In the genomic region with DNA sequence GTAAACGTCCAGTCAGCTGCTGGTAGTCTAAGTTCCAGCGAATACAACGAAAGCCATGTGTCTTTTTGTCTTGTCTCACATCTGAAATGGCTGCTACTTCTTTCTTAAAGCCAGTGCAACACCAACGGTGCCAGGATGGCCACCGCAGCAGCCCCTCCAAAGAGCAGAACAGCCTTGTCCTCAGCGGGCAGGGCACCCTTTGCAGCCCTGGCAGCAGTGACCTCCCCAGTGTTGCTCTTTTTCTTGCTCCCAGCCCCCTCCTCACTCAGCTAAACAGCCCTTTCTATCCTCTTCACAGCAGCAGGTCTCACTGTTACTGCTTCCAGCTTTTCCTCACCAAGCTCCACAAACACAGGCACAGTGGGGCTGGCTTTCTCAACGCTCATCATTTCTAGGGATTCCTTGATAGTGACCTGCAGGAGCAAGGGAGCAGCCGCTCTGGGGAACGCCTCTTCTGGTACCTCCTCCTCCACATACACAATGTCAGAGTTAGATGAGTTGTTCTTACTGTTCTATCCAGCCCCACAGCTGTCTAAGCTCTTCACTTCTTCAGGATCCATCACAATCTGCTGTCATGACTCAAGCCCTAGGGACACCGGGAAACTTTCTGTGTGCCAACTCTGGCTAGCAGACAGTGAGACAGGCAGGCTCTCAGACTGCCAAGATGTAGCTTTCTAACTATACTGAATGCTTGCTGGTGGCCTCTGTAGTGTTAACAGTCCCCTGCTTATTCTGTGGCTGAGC, we compare ENCODE assay signal across 14 mouse cellular contexts. TPM values are rescaled to one million over a fixed set of nuclear protein-coding genes. Genes with fewer than 3 reads are reported as not detected.
DNase-seq lines count a peak whose midpoint lies in the region; ATAC-seq and TF ChIP-seq lines count a peak whose summit lies in the region.
"Had no signal": no experiment of that assay in that cellular context is flagged by ENCODE, and none has a peak within 500 bp of the region (broad histone marks: within the 10 kb centered on the region; RNA-seq: fewer than 3 reads in every experiment).

No protein-coding gene starts in this region.

- peak overlapping the region; percentile 24; the same call in 1 of the 2 replicates for H3K9ac ChIP-seq in kidney, postnatal 0 days (ENCODE audit: low read depth, low read length)
- peak overlapping the region; percentile 38; the same call in 1 of the 2 replicates for H3K9ac ChIP-seq in forebrain, embryonic 13.5 days
- H3K9ac ChIP-seq in neural tube, embryonic 15.5 days (replicated peaks): no peak overlapping the region; the same call in 1 of the 2 replicates
- H3K9ac ChIP-seq: lung, embryonic 15.5 days; midbrain, embryonic 12.5 days had no signal

- H3K4me3 ChIP-seq in kidney, postnatal 0 days (replicated peaks; ENCODE audit: low read depth, low read length): no peak overlapping the region
- no peak overlapping the region for H3K4me3 ChIP-seq in forebrain, embryonic 13.5 days
- H3K4me3 ChIP-seq in neural tube, embryonic 15.5 days (replicated peaks): no peak overlapping the region
- H3K4me3 ChIP-seq: heart, embryonic 10.5 days; lung, embryonic 15.5 days; midbrain, embryonic 12.5 days had no signal

- 44% methylated on average over 10 of the region's 10 CpGs for WGBS in kidney, postnatal 0 days
- 60% methylated on average over 10 of the region's 10 CpGs for WGBS in forebrain, embryonic 13.5 days
- 47% methylated on average over 10 of the region's 10 CpGs for WGBS in neural tube, embryonic 15.5 days

- 0 out of 2 replicates have a peak, but pooled peaks cover 7% of the 10 kb centered on the region for H3K4me1 ChIP-seq in kidney, postnatal 0 days (replicated peaks; ENCODE audit: insufficient read depth, low read length)
- H3K4me1 ChIP-seq in forebrain, embryonic 13.5 days: peaks cover 16% of the 10 kb centered on the region
- peaks cover 16% of the 10 kb centered on the region for H3K4me1 ChIP-seq in neural tube, embryonic 15.5 days
- H3K4me1 ChIP-seq: heart, embryonic 10.5 days; lung, embryonic 15.5 days had no signal

- no peaks in the 10 kb centered on the region for H3K36me3 ChIP-seq in kidney, postnatal 0 days (ENCODE audit: insufficient read depth, low read length)
- H3K36me3 ChIP-seq in forebrain, embryonic 13.5 days (ENCODE audit: poor library complexity, severe bottlenecking): no peaks in the 10 kb centered on the region
- no peaks in the 10 kb centered on the region for H3K36me3 ChIP-seq in neural tube, embryonic 15.5 days
- H3K36me3 ChIP-seq: heart, embryonic 10.5 days; lung, embryonic 15.5 days; midbrain, embryonic 12.5 days had no signal

- no peak overlapping the region for H3K4me2 ChIP-seq in kidney, postnatal 0 days (ENCODE audit: low read length)
- peak overlapping the region; percentile 23 for H3K4me2 ChIP-seq in forebrain, embryonic 13.5 days
- peak overlapping the region; percentile 29 for H3K4me2 ChIP-seq in neural tube, embryonic 15.5 days
- H3K4me2 ChIP-seq: lung, embryonic 15.5 days; midbrain, embryonic 12.5 days had no signal

- TF ChIP-seq CTCF in kidney, postnatal 0 days (IDR thresholded peaks at IDR 0.05; ENCODE audit: low read depth): no peak

- no peaks in the 10 kb centered on the region for H3K27me3 ChIP-seq in kidney, postnatal 0 days (ENCODE audit: insufficient read depth, low read length)
- 0 out of 2 replicates have a peak, but pooled peaks cover 2% of the 10 kb centered on the region for H3K27me3 ChIP-seq in forebrain, embryonic 13.5 days
- H3K27me3 ChIP-seq in neural tube, embryonic 15.5 days (replicated peaks): no peaks in the 10 kb centered on the region
- H3K27me3 ChIP-seq: lung, embryonic 15.5 days; midbrain, embryonic 12.5 days had no signal

- H3K27ac ChIP-seq in kidney, postnatal 0 days: peak overlapping the region; percentile 70
- no peak overlapping the region for H3K27ac ChIP-seq in forebrain, embryonic 13.5 days
- peak overlapping the region; percentile 63 for H3K27ac ChIP-seq in neural tube, embryonic 15.5 days (replicated peaks)
- H3K27ac ChIP-seq: heart, embryonic 10.5 days; lung, embryonic 15.5 days; midbrain, embryonic 12.5 days had no signal

- ATAC-seq in kidney, postnatal 0 days (replicated peaks; ENCODE audit: low FRiP score, low read depth): no peak; the same call in 1 of the 2 replicates
- peak; percentile 67 for ATAC-seq in forebrain, embryonic 13.5 days
- ATAC-seq in neural tube, embryonic 15.5 days (ENCODE audit: low FRiP score): peak; percentile 83

- peak; percentile 19 to 25 for DNase-seq in cerebellum, postnatal 25 days
- no peak for DNase-seq in cerebellum, postnatal 36 days
- peak; percentile 27 for DNase-seq in kidney, postnatal 0 days (ENCODE audit: low spot score)
- no peak for DNase-seq in kidney, adult 9 months
- no peak for DNase-seq in testis, postnatal 10 days (ENCODE audit: low spot score)
- DNase-seq in thymus, adult 18-20 months: no peak
- DNase-seq: B cell, adult 2 months; cerebellum, adult 9-11 months; kidney, postnatal 14 days had no signal

- no peaks in the 10 kb centered on the region for H3K9me3 ChIP-seq in kidney, postnatal 0 days (replicated peaks; ENCODE audit: low read length)
- no peaks in the 10 kb centered on the region for H3K9me3 ChIP-seq in forebrain, embryonic 13.5 days (replicated peaks)
- no peaks in the 10 kb centered on the region for H3K9me3 ChIP-seq in neural tube, embryonic 15.5 days (replicated peaks)
- H3K9me3 ChIP-seq: heart, embryonic 10.5 days; lung, embryonic 15.5 days; midbrain, embryonic 12.5 days had no signal

RNA-seq across cellular contexts. Expression of gene Zfp72, which starts 8.9 kb away (rescaled TPM):
- 6.6 and 7.1 TPM in 2 replicates for polyA plus RNA-seq in kidney, postnatal 0 days (2015; fragmentation: Nextera tagmentation; extraction: Ambion mirVana)
- polyA plus RNA-seq in forebrain, embryonic 13.5 days (2015; fragmentation: Nextera tagmentation; extraction: Ambion mirVana): 3.7 TPM in 2 replicates
- 7.2 and 7.8 TPM in 2 replicates for polyA plus RNA-seq in neural tube, embryonic 15.5 days (2015; fragmentation: Nextera tagmentation; extraction: Ambion mirVana)

RNA-seq across cellular contexts. Expression of gene Ftl1-ps1, which starts 17.8 kb away (rescaled TPM):
- 185 and 186 TPM in 2 replicates for polyA plus RNA-seq in kidney, postnatal 0 days (2015; fragmentation: Nextera tagmentation; extraction: Ambion mirVana)
- 115 TPM in 2 replicates for polyA plus RNA-seq in forebrain, embryonic 13.5 days (2015; fragmentation: Nextera tagmentation; extraction: Ambion mirVana)
- 72.8 and 92.1 TPM in 2 replicates for polyA plus RNA-seq in neural tube, embryonic 15.5 days (2015; fragmentation: Nextera tagmentation; extraction: Ambion mirVana)

RNA-seq across cellular contexts. Expression of gene Lrrc14b, which starts 17.9 kb away (rescaled TPM):
- polyA plus RNA-seq in kidney, postnatal 0 days (2015; fragmentation: Nextera tagmentation; extraction: Ambion mirVana): not detected in 2 replicates
- not detected in 2 replicates for polyA plus RNA-seq in forebrain, embryonic 13.5 days (2015; fragmentation: Nextera tagmentation; extraction: Ambion mirVana)
- polyA plus RNA-seq in neural tube, embryonic 15.5 days (2015; fragmentation: Nextera tagmentation; extraction: Ambion mirVana): not detected in 2 replicates
- polyA plus RNA-seq: lung, embryonic 15.5 days; midbrain, embryonic 12.5 days had no signal

RNA-seq across cellular contexts. Expression of gene Ccdc127, which starts 31.6 kb away (rescaled TPM):
- polyA plus RNA-seq in kidney, postnatal 0 days (2015; fragmentation: Nextera tagmentation; extraction: Ambion mirVana): 42.7 and 44.1 TPM in 2 replicates
- polyA plus RNA-seq in forebrain, embryonic 13.5 days (2015; fragmentation: Nextera tagmentation; extraction: Ambion mirVana): 51.0 and 52.2 TPM in 2 replicates
- 47.6 and 52.0 TPM in 2 replicates for polyA plus RNA-seq in neural tube, embryonic 15.5 days (2015; fragmentation: Nextera tagmentation; extraction: Ambion mirVana)

RNA-seq across cellular contexts. Expression of gene Sdha, which starts 31.6 kb away (rescaled TPM):
- polyA plus RNA-seq in kidney, postnatal 0 days (2015; fragmentation: Nextera tagmentation; extraction: Ambion mirVana): 305 and 346 TPM in 2 replicates
- 228 and 243 TPM in 2 replicates for polyA plus RNA-seq in forebrain, embryonic 13.5 days (2015; fragmentation: Nextera tagmentation; extraction: Ambion mirVana)
- polyA plus RNA-seq in neural tube, embryonic 15.5 days (2015; fragmentation: Nextera tagmentation; extraction: Ambion mirVana): 231 and 262 TPM in 2 replicates

Comparison
In these comparisons a context has a peak if more than half of its experiments do, and no peak if none do; other contexts are left out.
1. DNase-seq: peak in cerebellum, postnatal 25 days (2 of 2) and kidney, postnatal 0 days (single experiment); none in cerebellum, postnatal 36 days (0 of 2), kidney, adult 9 months (single experiment), testis, postnatal 10 days (single experiment) and thymus, adult 18-20 months (0 of 2).